Mouse (Mus musculus) C2C12 (cell line): Measurements from ENCODE around the gene Zfp85. TPM values are rescaled to one million over a fixed set of nuclear protein-coding genes. Genes with fewer than 3 reads are reported as not detected.
A peak's percentile ranks its signal among the peaks of the same experiment; 100 is the strongest.
"Not testable (repeated sequence)": the region's sequence is repeated elsewhere in the genome, so short reads cannot be mapped to it uniquely, and the experiment has no call there.

Source experiments
- H3K27me3 ChIP-seq: one replicate; pipeline ENCODE4 v1.6.1; 2011; ENCODE audit not compliant: control insufficient read depth, insufficient read depth, insufficient read length
- H3K36me3 ChIP-seq: one replicate; pipeline ENCODE4 v1.6.1; 2011; ENCODE audit not compliant: control insufficient read depth, insufficient read depth
- H3K4me3 ChIP-seq: one replicate; pipeline ENCODE4 v1.5.1; 2011; ENCODE audit warnings: mild to moderate bottlenecking, control low read depth; ENCODE audit not compliant: poor library complexity, insufficient read depth, severe bottlenecking
- H3K79me2 ChIP-seq: one replicate; pipeline ENCODE4 v1.6.1; 2011; ENCODE audit not compliant: control insufficient read depth, insufficient read depth
- H3K79me3 ChIP-seq: one replicate; pipeline ENCODE4 v1.6.1; 2011; ENCODE audit warnings: low read depth, control low read depth
- H3ac ChIP-seq: one replicate; pipeline ENCODE3; 2011; ENCODE audit warnings: low read depth; ENCODE audit not compliant: control insufficient read depth, insufficient read length
- CEBPB ChIP-seq: IDR thresholded peaks from one replicate; pipeline ENCODE4 v1.6.1; 2011; ENCODE audit warnings: low read depth, mild to moderate bottlenecking, control low read depth, moderate library complexity
- CTCF ChIP-seq: IDR thresholded peaks from one replicate; pipeline ENCODE4 v1.5.1; 2011; ENCODE audit not compliant: control insufficient read depth, insufficient read depth, insufficient read length
- FOSL1 ChIP-seq: IDR thresholded peaks from one replicate; pipeline ENCODE4 v1.8.0; 2011; ENCODE audit warnings: mild to moderate bottlenecking, low read length; ENCODE audit not compliant: poor library complexity, insufficient read depth, severe bottlenecking
- MAX ChIP-seq: IDR thresholded peaks from one replicate; pipeline ENCODE4 v1.6.1; 2011; ENCODE audit warnings: mild to moderate bottlenecking, control low read depth
- MYOD1 ChIP-seq: IDR thresholded peaks from one replicate; pipeline ENCODE4 v1.6.1; 2011; ENCODE audit warnings: low read depth; ENCODE audit not compliant: control insufficient read depth, insufficient read length
- MYOG ChIP-seq: IDR thresholded peaks from one replicate; pipeline ENCODE4 v1.6.1; 2011; ENCODE audit not compliant: control insufficient read depth, insufficient read length; ENCODE audit errors: extremely low read depth
- USF1 ChIP-seq: IDR thresholded peaks from one replicate; pipeline ENCODE4 v1.6.1; 2011; ENCODE audit warnings: low read depth, mild to moderate bottlenecking, control low read depth, moderate library complexity
- polyA plus RNA-seq: library from polyadenylated mRNA; unstranded; fragments of >200 nt; fragmentation: generic; extraction: Trizol; gene quantifications from one replicate; pipeline ENCODE4 v1.2.1, GENCODE M21; 2012; ENCODE audit warnings: missing spikeins

Zfp85 gene
- polyA plus RNA-seq, 1 experiment: 0.51 TPM

DNA sequence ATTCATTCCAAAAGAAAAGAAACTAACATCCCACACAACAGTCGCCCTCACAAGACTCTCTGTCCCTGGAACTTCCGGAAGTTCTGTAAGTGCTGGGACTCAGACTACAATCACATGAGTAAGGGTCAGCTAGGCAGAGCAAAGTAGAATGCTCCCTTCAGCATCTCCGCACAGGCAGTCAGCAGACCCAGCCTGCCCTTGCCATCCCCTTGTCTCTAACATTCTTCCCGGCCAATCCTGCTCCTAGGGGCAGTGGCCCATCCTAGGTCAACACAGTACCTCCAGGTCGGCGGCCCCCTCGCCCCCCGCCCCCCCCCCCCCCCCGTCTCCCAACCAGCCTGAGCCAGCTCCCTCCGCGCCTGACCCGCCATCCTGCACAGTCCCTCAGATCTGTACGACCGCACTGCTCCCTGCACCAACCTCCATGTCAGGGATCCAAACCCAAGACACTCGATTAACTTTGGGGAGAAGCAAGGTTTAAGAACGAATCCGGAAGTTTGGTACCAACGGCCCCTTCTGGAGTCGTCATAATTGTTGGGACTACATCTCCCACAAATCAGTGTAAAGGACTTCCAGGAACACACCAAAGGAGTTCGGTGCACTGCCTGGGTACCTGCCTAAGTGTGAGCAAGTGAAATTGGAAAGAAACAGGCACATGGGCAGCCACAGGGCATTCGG, 26.2 kb downstream of the Zfp85 start, which contains the start of gene Zfp65:
Gene Zfp65 (minus strand): TSS at position 533 of the 678 bp plus-strand sequence.
- peak within 1 kb of the TSS; percentile 23 for H3K4me3 ChIP-seq
- H3K79me3 ChIP-seq: peaks cover 1% of the 10 kb centered on the region
- no peak for TF ChIP-seq MYOG
- TF ChIP-seq CTCF: no peak
- TF ChIP-seq FOSL1: no peak
- no peak for TF ChIP-seq CEBPB
- TF ChIP-seq MAX: no peak
- TF ChIP-seq MYOD1: no peak
- no peak for TF ChIP-seq USF1
- no peaks in the 10 kb centered on the region for H3K36me3 ChIP-seq
- H3K27me3 ChIP-seq: no peaks in the 10 kb centered on the region
- H3ac ChIP-seq: peak within 1 kb of the TSS; percentile 51
- peaks cover 3% of the 10 kb centered on the region for H3K79me2 ChIP-seq

DNA sequence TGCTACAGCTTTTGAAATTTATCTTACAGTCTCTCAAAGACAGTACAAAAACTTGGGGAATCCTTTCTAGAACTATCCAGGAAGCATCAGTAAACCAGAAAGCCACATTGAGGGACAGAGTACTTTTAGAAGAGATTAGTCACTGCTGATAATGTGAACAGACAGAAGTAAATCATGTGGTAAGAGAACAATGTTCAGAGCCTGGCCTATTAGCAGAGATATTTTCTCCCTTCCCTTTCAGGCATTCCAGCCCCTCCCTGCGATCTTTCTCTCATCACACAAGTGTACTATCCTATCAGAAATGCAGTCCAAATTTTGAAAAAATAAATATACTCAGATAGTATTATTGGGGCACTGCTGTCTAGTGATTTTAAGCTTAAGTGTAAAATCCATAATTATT, 26.9 kb downstream of the Zfp85 start:
- H3K4me3 ChIP-seq: no peak overlapping the region

DNA sequence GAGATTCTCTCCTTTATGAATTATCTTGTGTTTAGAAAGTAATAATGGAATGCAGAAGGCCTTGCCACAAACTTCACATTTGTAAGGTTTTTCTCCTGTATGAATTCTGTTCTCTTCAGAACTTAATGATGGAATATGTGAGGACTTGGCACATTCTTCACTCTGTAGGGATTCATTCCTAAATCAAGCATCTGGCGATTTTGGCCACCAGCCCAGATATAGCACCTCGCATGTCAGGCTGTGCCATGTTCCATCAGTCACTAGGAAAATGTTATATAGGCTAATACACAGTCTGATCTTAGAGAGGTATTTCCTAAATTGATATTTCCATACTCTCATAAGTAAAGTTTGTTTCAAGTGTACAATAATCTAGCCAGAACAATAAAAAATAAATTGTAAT, 29.7 kb downstream of the Zfp85 start:
- H3K4me3 ChIP-seq, H3K79me3 ChIP-seq, H3K36me3 ChIP-seq, H3ac ChIP-seq, H3K27me3 ChIP-seq: not testable (repeated sequence)
- peaks cover 15% of the 10 kb centered on the region for H3K79me2 ChIP-seq

More for the DNA sequence above, 26.9 kb downstream of the Zfp85 start:
- Histone ChIP-seq H3ac (no peak overlapping the region), H3K36me3 (no peaks in the 10 kb centered on the region), H3K79me3 (peaks cover 4% of the 10 kb centered on the region), H3K27me3 (no peaks in the 10 kb centered on the region), H3K79me2 (peaks cover 10% of the 10 kb centered on the region)
- TF ChIP-seq MYOD1: no peak
- TF ChIP-seq FOSL1: no peak
- TF ChIP-seq MAX: no peak

DNA sequence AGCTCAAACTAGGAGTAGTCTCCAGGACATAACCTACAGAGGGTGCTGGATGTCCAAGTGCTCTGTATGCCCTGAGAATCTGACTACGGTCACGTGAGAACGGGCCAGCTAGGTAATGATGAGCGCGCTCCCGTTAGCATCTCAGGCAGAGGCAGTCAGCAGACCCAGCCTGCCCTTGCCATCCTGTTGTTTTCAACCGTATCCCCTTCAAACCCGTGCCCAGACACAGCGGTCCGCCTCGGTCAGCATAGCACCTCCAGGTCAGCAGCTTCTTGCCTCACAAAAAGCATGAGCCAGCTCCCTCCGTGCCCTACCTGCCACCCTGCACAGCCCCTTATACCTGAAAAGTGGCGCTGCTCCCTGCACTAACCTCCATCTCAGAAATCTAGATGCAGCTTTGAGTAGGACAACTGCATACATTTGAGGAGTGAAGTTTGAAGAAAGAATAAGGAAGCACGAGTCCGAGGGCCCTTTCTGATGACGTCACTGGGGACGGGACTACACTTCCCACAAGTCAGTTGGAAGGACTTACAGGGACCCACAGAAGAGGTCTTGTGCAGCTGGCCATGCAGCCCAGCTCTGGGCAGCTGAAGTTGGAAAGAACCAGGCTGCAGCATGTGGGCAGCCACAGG, 31.1 kb downstream of the Zfp85 start:
- no peaks in the 10 kb centered on the region for H3K36me3 ChIP-seq
- no peak for TF ChIP-seq MYOG
- peak; percentile 56 for TF ChIP-seq USF1
- TF ChIP-seq CEBPB: no peak
- peak; percentile 54 for TF ChIP-seq MAX

More for the DNA sequence above, 31.1 kb downstream of the Zfp85 start:
- peaks cover 15% of the 10 kb centered on the region for H3K79me2 ChIP-seq
- peak overlapping the region; percentile 48 for H3K4me3 ChIP-seq
- peaks cover 7% of the 10 kb centered on the region for H3K79me3 ChIP-seq
- H3ac ChIP-seq: peak overlapping the region; percentile 55
- H3K27me3 ChIP-seq: no peaks in the 10 kb centered on the region

Other genes with a start within 250 kb of the Zfp85 start
- gene Gm26965, start 229.1 kb downstream of the Zfp85 start, polyA plus RNA-seq: not detected
- gene Zfp87, start 229.1 kb downstream of the Zfp85 start, polyA plus RNA-seq: 13.1 TPM
- gene Zfp748, start 201.4 kb downstream of the Zfp85 start, polyA plus RNA-seq: 1.1 TPM
- 0.94 TPM for gene Zfp729b, start 145.5 kb downstream of the Zfp85 start, polyA plus RNA-seq
- gene Gm49345, start 117.5 kb downstream of the Zfp85 start, polyA plus RNA-seq: 0.23 TPM
- gene Zfp729a, start 117.4 kb downstream of the Zfp85 start, polyA plus RNA-seq: 0.68 TPM
- 0.73 TPM for gene Zfp738, start 68.2 kb downstream of the Zfp85 start, polyA plus RNA-seq
- 1.3 TPM for gene Zfp65, start 26.1 kb downstream of the Zfp85 start, polyA plus RNA-seq
- gene Zfp493, start 24.5 kb upstream of the Zfp85 start, polyA plus RNA-seq: 0.04 TPM
- gene Zfp273, start 58.5 kb upstream of the Zfp85 start, polyA plus RNA-seq: 0.22 TPM
- gene Gm10037, start 75.9 kb upstream of the Zfp85 start, polyA plus RNA-seq: not detected
- not detected for gene BC048507, start 108.1 kb upstream of the Zfp85 start, polyA plus RNA-seq